In genomic region chr10:17372905-17373304, GRCm38 (mm10) we compare ENCODE assay signal across 24 mouse cellular contexts.
A peak's percentile ranks its signal among the peaks of the same experiment; 100 is the strongest.
DNase-seq lines count a peak whose midpoint lies in the region; ATAC-seq and TF ChIP-seq lines count a peak whose summit lies in the region.
"Had no signal": no experiment of that assay in that cellular context is flagged by ENCODE, and none has a peak within 500 bp of the region (broad histone marks: within the 10 kb centered on the region; RNA-seq: fewer than 3 reads in every experiment).

No protein-coding gene starts in this region.

- no peaks in the 10 kb centered on the region for H3K27me3 ChIP-seq in lung, postnatal 0 days (replicated peaks; ENCODE audit: insufficient read depth, low read length)
- H3K27me3 ChIP-seq in intestine, embryonic 16.5 days (replicated peaks; ENCODE audit: control insufficient read depth, insufficient read depth, low read length) = no peaks in the 10 kb centered on the region
- no peaks in the 10 kb centered on the region for H3K27me3 ChIP-seq in hindbrain, embryonic 16.5 days (replicated peaks; ENCODE audit: control insufficient read depth, insufficient read depth, low read length)
- no peaks in the 10 kb centered on the region for H3K27me3 ChIP-seq in hindbrain, embryonic 13.5 days
- H3K27me3 ChIP-seq: CH12.LX; embryonic facial prominence, embryonic 12.5 days; forebrain, embryonic 13.5 days; forebrain, embryonic 15.5 days had no signal

- H3K9me3 ChIP-seq in lung, postnatal 0 days (ENCODE audit: low read length) = no peaks in the 10 kb centered on the region
- no peaks in the 10 kb centered on the region for H3K9me3 ChIP-seq in intestine, embryonic 16.5 days (ENCODE audit: control insufficient read depth, low read length)
- no peaks in the 10 kb centered on the region for H3K9me3 ChIP-seq in hindbrain, embryonic 16.5 days (ENCODE audit: control insufficient read depth, low read length)
- no peaks in the 10 kb centered on the region for H3K9me3 ChIP-seq in hindbrain, embryonic 13.5 days
- H3K9me3 ChIP-seq: embryonic facial prominence, embryonic 10.5 days; embryonic facial prominence, embryonic 12.5 days; forebrain, embryonic 13.5 days; forebrain, embryonic 15.5 days; G1E had no signal

- H3K4me2 ChIP-seq in lung, postnatal 0 days (replicated peaks; ENCODE audit: low read depth, low read length) = no peak overlapping the region
- no peak overlapping the region for H3K4me2 ChIP-seq in intestine, embryonic 16.5 days (ENCODE audit: low read depth, low read length)
- no peak overlapping the region for H3K4me2 ChIP-seq in hindbrain, embryonic 16.5 days (ENCODE audit: low read length)
- no peak overlapping the region for H3K4me2 ChIP-seq in hindbrain, embryonic 13.5 days
- H3K4me2 ChIP-seq: embryonic facial prominence, embryonic 12.5 days; forebrain, embryonic 13.5 days; forebrain, embryonic 15.5 days had no signal

- no peaks in the 10 kb centered on the region for H3K4me1 ChIP-seq in lung, postnatal 0 days (ENCODE audit: insufficient read depth, low read depth, low read length)
- H3K4me1 ChIP-seq in intestine, embryonic 16.5 days (ENCODE audit: control insufficient read depth, insufficient read depth, low read length) = no peaks in the 10 kb centered on the region
- no peaks in the 10 kb centered on the region for H3K4me1 ChIP-seq in hindbrain, embryonic 16.5 days (ENCODE audit: control insufficient read depth, insufficient read depth, low read depth, low read length)
- no peaks in the 10 kb centered on the region for H3K4me1 ChIP-seq in hindbrain, embryonic 13.5 days (replicated peaks)
- H3K4me1 ChIP-seq: embryonic facial prominence, embryonic 12.5 days; forebrain, embryonic 13.5 days; forebrain, embryonic 15.5 days had no signal

- no peaks in the 10 kb centered on the region for H3K36me3 ChIP-seq in lung, postnatal 0 days (ENCODE audit: insufficient read depth, low read length)
- no peaks in the 10 kb centered on the region for H3K36me3 ChIP-seq in intestine, embryonic 16.5 days (ENCODE audit: control insufficient read depth, insufficient read depth, low read length)
- H3K36me3 ChIP-seq in hindbrain, embryonic 16.5 days (ENCODE audit: control insufficient read depth, insufficient read depth, low read length) = no peaks in the 10 kb centered on the region
- no peaks in the 10 kb centered on the region for H3K36me3 ChIP-seq in hindbrain, embryonic 13.5 days
- H3K36me3 ChIP-seq: embryonic facial prominence, embryonic 10.5 days; embryonic facial prominence, embryonic 12.5 days; forebrain, embryonic 15.5 days; G1E had no signal

- no peak for TF ChIP-seq EP300 in lung, postnatal 0 days (IDR thresholded peaks at IDR 0.05)

- no peak overlapping the region for H3K9ac ChIP-seq in lung, postnatal 0 days (replicated peaks; ENCODE audit: low read depth)
- no peak overlapping the region for H3K9ac ChIP-seq in intestine, embryonic 16.5 days (ENCODE audit: low read depth, low read length)
- H3K9ac ChIP-seq in hindbrain, embryonic 16.5 days (ENCODE audit: low read depth, low read length) = no peak overlapping the region
- H3K9ac ChIP-seq in hindbrain, embryonic 13.5 days = no peak overlapping the region
- H3K9ac ChIP-seq: embryonic facial prominence, embryonic 12.5 days; forebrain, embryonic 13.5 days; forebrain, embryonic 15.5 days; forebrain, postnatal 0 days had no signal

- no peak overlapping the region for H3K27ac ChIP-seq in lung, postnatal 0 days (ENCODE audit: low read length)
- H3K27ac ChIP-seq in intestine, embryonic 16.5 days (ENCODE audit: low read length) = no peak overlapping the region
- H3K27ac ChIP-seq in hindbrain, embryonic 16.5 days (ENCODE audit: low read depth, low read length) = no peak overlapping the region
- no peak overlapping the region for H3K27ac ChIP-seq in hindbrain, embryonic 13.5 days
- H3K27ac ChIP-seq: embryonic facial prominence, embryonic 10.5 days; embryonic facial prominence, embryonic 12.5 days; forebrain, embryonic 13.5 days; forebrain, embryonic 15.5 days had no signal

- no peak for ATAC-seq in lung, postnatal 0 days
- peak; percentile 53; the same call in 1 of the 2 replicates for ATAC-seq in intestine, embryonic 16.5 days
- ATAC-seq in hindbrain, embryonic 16.5 days = no peak
- no peak for ATAC-seq in hindbrain, embryonic 13.5 days (ENCODE audit: low FRiP score)
- ATAC-seq: CD4-positive, CD25-positive, alpha-beta regulatory T cell, adult 4 months; forebrain, embryonic 13.5 days; forebrain, embryonic 15.5 days; forebrain, postnatal 0 days had no signal

- WGBS in lung, postnatal 0 days = 65% methylated on average over 2 of the region's 2 CpGs
- WGBS in intestine, embryonic 16.5 days = 62% methylated on average over 2 of the region's 2 CpGs
- 64% methylated on average over 2 of the region's 2 CpGs for WGBS in hindbrain, embryonic 16.5 days
- 69% methylated on average over 2 of the region's 2 CpGs for WGBS in hindbrain, embryonic 13.5 days

- peak; percentile 19 for DNase-seq in lung, postnatal 0 days (ENCODE audit: low spot score)
- DNase-seq in lung, postnatal 14 days = no peak
- peak; percentile 19 for DNase-seq in 416B (ENCODE audit: low read depth)
- DNase-seq in MN1 (ENCODE audit: low spot score) = peak; percentile 13
- no peak for DNase-seq in layer of hippocampus, postnatal 14 days (ENCODE audit: low spot score in 2 of 2)
- DNase-seq: adrenal gland, adult 8-10 months; adrenal gland, postnatal 14 days; adrenal gland, postnatal 36 days; cerebellum, adult 11-12 months; cerebellum, adult 2 months; cerebellum, adult 9-10 months; cerebellum, postnatal 10 days; cerebellum, postnatal 25 days; forebrain, postnatal 0 days had no signal

- no peak for TF ChIP-seq CTCF in lung, postnatal 0 days (IDR thresholded peaks at IDR 0.05)

- H3K4me3 ChIP-seq in lung, postnatal 0 days (ENCODE audit: low read depth, low read length) = no peak overlapping the region
- no peak overlapping the region for H3K4me3 ChIP-seq in intestine, embryonic 16.5 days (ENCODE audit: low read length)
- H3K4me3 ChIP-seq in hindbrain, embryonic 16.5 days (ENCODE audit: low read length) = no peak overlapping the region
- no peak overlapping the region for H3K4me3 ChIP-seq in hindbrain, embryonic 13.5 days
- H3K4me3 ChIP-seq: embryonic facial prominence, embryonic 10.5 days; embryonic facial prominence, embryonic 12.5 days; forebrain, embryonic 13.5 days; forebrain, embryonic 15.5 days had no signal

Comparison
In these comparisons a context has a peak if more than half of its experiments do, and no peak if none do; other contexts are left out.
1. DNase-seq: peak in lung, postnatal 0 days (single experiment), 416B (single experiment) and MN1 (single experiment); none in lung, postnatal 14 days (single experiment) and layer of hippocampus, postnatal 14 days (0 of 2).